Mouse (Mus musculus) ES-Bruce4 (cell line): ENCODE data around the gene Gm20532.

Source experiments
- CTCF ChIP-seq: IDR thresholded peaks from one replicate; pipeline ENCODE4 v1.8.1; 2011; ENCODE audit warnings: low read depth, low read length
- POLR2A ChIP-seq: IDR thresholded peaks from one replicate; pipeline ENCODE4 v1.8.1; 2011; ENCODE audit warnings: low read length; ENCODE audit not compliant: insufficient read depth

GRCm38 (mm10) chr2:26608781-26609180, 22.3 kb downstream of the Gm20532 start:
- TF ChIP-seq POLR2A: no peak
- no peak for TF ChIP-seq CTCF
